Mouse (Mus musculus) kidney, adult 2 months (tissue): ENCODE results near the gene Cacna2d1.

Source experiments
- CTCF ChIP-seq: fragments of 200-500 bp; conservative IDR thresholded peaks from 2 replicates; pipeline ENCODE4 v1.5.1; 2011; ENCODE audit warnings: low read depth, mild to moderate bottlenecking, control low read depth, low read length, moderate library complexity, mixed read lengths; ENCODE audit not compliant: insufficient read depth, insufficient read length
- POLR2A ChIP-seq: fragments of 200-500 bp; IDR thresholded peaks from one replicate; pipeline ENCODE4 v1.6.1; 2011; ENCODE audit warnings: low read depth, low read length, control low read depth

GRCm38 (mm10) chr5:16087995-16088394, 153.5 kb downstream of the Cacna2d1 start:
- TF ChIP-seq CTCF: no peak
- TF ChIP-seq POLR2A: no peak
